Mouse (Mus musculus) limb, embryonic 15.5 days (tissue): ENCODE measurements around the gene Atg7. TPM values are rescaled to one million over a fixed set of nuclear protein-coding genes. Genes with fewer than 3 reads are reported as not detected.
A peak's percentile ranks its signal among the peaks of the same experiment; 100 is the strongest.

ENCODE experiments used
- ATAC-seq: fragments of 200-750 bp; cut with Nextera tagmentation; 2 replicates; pipeline ENCODE4 v1.8.0; 2017; ENCODE audit warnings: low read depth, moderate TSS enrichment; ENCODE audit not compliant: insufficient number of reproducible peaks, low FRiP score, low TSS enrichment
- H3K27ac ChIP-seq: fragments of 300-500 bp; sonication (generic); 2 replicates; pipeline ENCODE4 v1.5.1; 2015; ENCODE audit warnings: moderate library complexity, mild to moderate bottlenecking, inconsistent platforms
- H3K27me3 ChIP-seq: fragments of 300-500 bp; sonication (generic); 2 replicates; pipeline ENCODE4 v1.6.1; 2015; ENCODE audit warnings: inconsistent platforms
- H3K36me3 ChIP-seq: fragments of 300-500 bp; sonication (generic); 2 replicates; pipeline ENCODE4 v1.6.1; 2015; ENCODE audit warnings: inconsistent platforms
- H3K4me1 ChIP-seq: fragments of 300-500 bp; sonication (generic); 2 replicates; pipeline ENCODE4 v1.6.1; 2015; ENCODE audit warnings: inconsistent platforms
- H3K4me2 ChIP-seq: fragments of 300-500 bp; sonication (generic); 2 replicates; pipeline ENCODE4 v1.6.1; 2015; ENCODE audit warnings: mild to moderate bottlenecking, inconsistent platforms
- H3K4me3 ChIP-seq: fragments of 300-500 bp; sonication (generic); 2 replicates; pipeline ENCODE4 v1.5.1; 2015; ENCODE audit warnings: mild to moderate bottlenecking, inconsistent platforms
- H3K9ac ChIP-seq: fragments of 300-500 bp; sonication (generic); 2 replicates; pipeline ENCODE4 v1.6.1; 2015; ENCODE audit warnings: inconsistent platforms
- H3K9me3 ChIP-seq: fragments of 300-500 bp; sonication (generic); 2 replicates; pipeline ENCODE4 v1.6.1; 2016; ENCODE audit warnings: inconsistent platforms
- WGBS: fragments of 180-500 bp; shearing (Covaris S2); methylation state at CpG from one replicate; pipeline ENCODE4 v1.1.7; 2015; 5-methylcytosine and 5-hydroxymethylcytosine counted together
- polyA plus RNA-seq: library from polyadenylated mRNA; unstranded; fragments of >200 nt; fragmentation: Nextera tagmentation; extraction: Ambion mirVana; gene quantifications from 2 replicates; pipeline ENCODE4 v1.2.1, GENCODE M21; 2015

Gene Atg7
- polyA plus RNA-seq, 1 experiment from 2014 or later, result 19.5 TPM

GRCm38 (mm10) chr6:114812322-114812721, 169.4 kb downstream of the Atg7 start:
- peaks cover 48% of the 10 kb centered on the region for H3K4me1 ChIP-seq
- peak overlapping the region; percentile 79 for H3K27ac ChIP-seq
- H3K9me3 ChIP-seq, result no peaks in the 10 kb centered on the region
- H3K27me3 ChIP-seq, result no peaks in the 10 kb centered on the region
- peak; percentile 77 for ATAC-seq
- 36% methylated on average over 5 of the region's 5 CpGs for WGBS
- H3K4me2 ChIP-seq, result no peak overlapping the region
- no peak overlapping the region for H3K4me3 ChIP-seq
- H3K9ac ChIP-seq, result no peak overlapping the region
- no peaks in the 10 kb centered on the region for H3K36me3 ChIP-seq

GRCm38 (mm10) chr6:114812779-114813178, 169.9 kb downstream of the Atg7 start:
- WGBS, result 72% methylated on average over 4 of the region's 4 CpGs
- Histone ChIP-seq H3K36me3 (no peaks in the 10 kb centered on the region), H3K9me3 (no peaks in the 10 kb centered on the region), H3K9ac (no peak overlapping the region), H3K4me1 (peaks cover 51% of the 10 kb centered on the region), H3K4me3 (no peak overlapping the region), H3K4me2 (no peak overlapping the region), H3K27me3 (no peaks in the 10 kb centered on the region), H3K27ac (peak overlapping the region; percentile 79)
- ATAC-seq, result no peak

- no peaks in the 10 kb centered on the region for H3K36me3 ChIP-seq
- H3K27me3 ChIP-seq, result no peaks in the 10 kb centered on the region
- H3K9me3 ChIP-seq, result no peaks in the 10 kb centered on the region
- no peak overlapping the region for H3K4me3 ChIP-seq
- H3K27ac ChIP-seq, result peak overlapping the region; percentile 33; the same call in 1 of the 2 replicates
- WGBS, result 30% methylated on average over 6 of the region's 6 CpGs
- no peak overlapping the region for H3K4me2 ChIP-seq
- no peak for ATAC-seq
- peaks cover 53% of the 10 kb centered on the region for H3K4me1 ChIP-seq
- H3K9ac ChIP-seq, result no peak overlapping the region
Measured at GRCm38 (mm10) chr6:114814199-114814881, 171.4 kb downstream of the Atg7 start.

GRCm38 (mm10) chr6:114814882-114815650, 172.2 kb downstream of the Atg7 start:
- no peaks in the 10 kb centered on the region for H3K9me3 ChIP-seq
- no peak for ATAC-seq
- H3K27me3 ChIP-seq, result no peaks in the 10 kb centered on the region
- no peak overlapping the region for H3K9ac ChIP-seq
- H3K4me1 ChIP-seq, result peaks cover 53% of the 10 kb centered on the region
- H3K4me3 ChIP-seq, result no peak overlapping the region
- no peak overlapping the region for H3K27ac ChIP-seq
- H3K36me3 ChIP-seq, result no peaks in the 10 kb centered on the region
- WGBS, result 93% methylated on average over 5 of the region's 5 CpGs
- H3K4me2 ChIP-seq, result no peak overlapping the region

- Histone ChIP-seq H3K4me3 (no peak overlapping the region), H3K27me3 (no peaks in the 10 kb centered on the region), H3K27ac (peak overlapping the region; percentile 54; the same call in 1 of the 2 replicates), H3K4me2 (no peak overlapping the region), H3K4me1 (peaks cover 53% of the 10 kb centered on the region), H3K9ac (no peak overlapping the region), H3K36me3 (no peaks in the 10 kb centered on the region), H3K9me3 (no peaks in the 10 kb centered on the region)
- WGBS, result 34% methylated on average over 11 of the region's 11 CpGs
- ATAC-seq, result peak; percentile 49; the same call in 1 of the 2 replicates
Measured at GRCm38 (mm10) chr6:114817948-114818347, 175.1 kb downstream of the Atg7 start.

- 51% methylated on average over 6 of the region's 6 CpGs for WGBS
- peak overlapping the region; percentile 54 for H3K27ac ChIP-seq
- H3K4me1 ChIP-seq, result peaks cover 50% of the 10 kb centered on the region
- no peak overlapping the region for H3K4me3 ChIP-seq
- ATAC-seq, result no peak
- no peak overlapping the region for H3K4me2 ChIP-seq
- no peaks in the 10 kb centered on the region for H3K27me3 ChIP-seq
- no peaks in the 10 kb centered on the region for H3K36me3 ChIP-seq
- no peaks in the 10 kb centered on the region for H3K9me3 ChIP-seq
- H3K9ac ChIP-seq, result no peak overlapping the region
Measured at GRCm38 (mm10) chr6:114818471-114818870, 175.6 kb downstream of the Atg7 start.

- Histone ChIP-seq H3K4me1 (peaks cover 43% of the 10 kb centered on the region), H3K27ac (peak overlapping the region; percentile 52), H3K9ac (no peak overlapping the region), H3K27me3 (no peaks in the 10 kb centered on the region), H3K4me3 (no peak overlapping the region), H3K9me3 (no peaks in the 10 kb centered on the region), H3K4me2 (no peak overlapping the region), H3K36me3 (no peaks in the 10 kb centered on the region)
- ATAC-seq, result no peak
- 49% methylated on average over 9 of the region's 9 CpGs for WGBS
Measured at GRCm38 (mm10) chr6:114819971-114820481, 177.1 kb downstream of the Atg7 start.

- Histone ChIP-seq H3K4me1 (peaks cover 41% of the 10 kb centered on the region), H3K27me3 (no peaks in the 10 kb centered on the region), H3K27ac (no peak overlapping the region; the same call in 1 of the 2 replicates), H3K4me2 (no peak overlapping the region), H3K9me3 (no peaks in the 10 kb centered on the region), H3K9ac (no peak overlapping the region), H3K4me3 (no peak overlapping the region), H3K36me3 (no peaks in the 10 kb centered on the region)
- ATAC-seq, result no peak
- WGBS, result 82% methylated on average over 7 of the region's 7 CpGs
Measured at GRCm38 (mm10) chr6:114821646-114822045, 178.7 kb downstream of the Atg7 start.

GRCm38 (mm10) chr6:114826889-114827288, 184.0 kb downstream of the Atg7 start:
- H3K4me3 ChIP-seq, result no peak overlapping the region
- H3K9me3 ChIP-seq, result no peaks in the 10 kb centered on the region
- ATAC-seq, result no peak
- H3K4me1 ChIP-seq, result 0 out of 2 replicates have a peak, but pooled peaks cover under 1% of the 10 kb centered on the region
- H3K4me2 ChIP-seq, result no peak overlapping the region
- H3K27ac ChIP-seq, result no peak overlapping the region
- WGBS, result 60% methylated on average over 2 of the region's 2 CpGs
- H3K27me3 ChIP-seq, result no peaks in the 10 kb centered on the region
- H3K9ac ChIP-seq, result no peak overlapping the region
- no peaks in the 10 kb centered on the region for H3K36me3 ChIP-seq

- Histone ChIP-seq H3K9me3 (no peaks in the 10 kb centered on the region), H3K4me3 (no peak overlapping the region), H3K9ac (no peak overlapping the region), H3K27ac (no peak overlapping the region), H3K36me3 (no peaks in the 10 kb centered on the region), H3K27me3 (no peaks in the 10 kb centered on the region), H3K4me1 (peaks cover 15% of the 10 kb centered on the region), H3K4me2 (no peak overlapping the region)
- no peak for ATAC-seq
- WGBS, result 70% methylated on average over 9 of the region's 9 CpGs
Measured at GRCm38 (mm10) chr6:114829660-114830438, 187.0 kb downstream of the Atg7 start.

GRCm38 (mm10) chr6:114831807-114832206, 188.9 kb downstream of the Atg7 start:
- H3K4me3 ChIP-seq, result no peak overlapping the region
- no peak overlapping the region for H3K9ac ChIP-seq
- H3K9me3 ChIP-seq, result no peaks in the 10 kb centered on the region
- H3K27me3 ChIP-seq, result no peaks in the 10 kb centered on the region
- H3K4me2 ChIP-seq, result no peak overlapping the region
- no peak overlapping the region for H3K27ac ChIP-seq
- WGBS, result 86% methylated on average over 3 of the region's 3 CpGs
- H3K36me3 ChIP-seq, result no peaks in the 10 kb centered on the region
- no peak for ATAC-seq
- peaks cover 15% of the 10 kb centered on the region for H3K4me1 ChIP-seq
